Mouse (Mus musculus): Measurements from ENCODE around the gene Ror2.

GRCm38 (mm10) chr13:53237455-53237854, 48.5 kb downstream of the Ror2 start:
- TF ChIP-seq TAL1 (IDR thresholded peaks at IDR 0.05; ENCODE audit: low read length), result no peak
- no peak for TF ChIP-seq GATA1 (IDR thresholded peaks at IDR 0.05; ENCODE audit: low read length)

All from erythroblast, embryonic 14.5 days (primary cell).